Mouse (Mus musculus) thymus, adult 2 months (tissue): ENCODE data around the gene Grin2c.

ENCODE experiments used
- CTCF ChIP-seq: fragments of 200-500 bp; IDR thresholded peaks from 2 replicates; pipeline ENCODE4 v1.5.1; 2012; ENCODE audit warnings: mild to moderate bottlenecking, control low read depth, low read length, moderate library complexity, borderline replicate concordance; ENCODE audit not compliant: control insufficient read depth, poor library complexity, insufficient read depth; ENCODE audit errors: extremely low read depth
- POLR2A ChIP-seq: fragments of 200-500 bp; IDR thresholded peaks from 2 replicates; pipeline ENCODE4 v1.6.1; 2012; ENCODE audit warnings: mild to moderate bottlenecking, low read length, control low read depth, moderate library complexity; ENCODE audit not compliant: control insufficient read depth, poor library complexity, insufficient read depth; ENCODE audit errors: extremely low read depth

GRCm38 (mm10) chr11:115219263-115219662 lies 47.8 kb downstream of the Grin2c start:
- TF ChIP-seq POLR2A (no peak), CTCF (no peak)
